Mouse (Mus musculus): Measurements from ENCODE around the gene Zrsr1.

The Zrsr1 gene

DNA sequence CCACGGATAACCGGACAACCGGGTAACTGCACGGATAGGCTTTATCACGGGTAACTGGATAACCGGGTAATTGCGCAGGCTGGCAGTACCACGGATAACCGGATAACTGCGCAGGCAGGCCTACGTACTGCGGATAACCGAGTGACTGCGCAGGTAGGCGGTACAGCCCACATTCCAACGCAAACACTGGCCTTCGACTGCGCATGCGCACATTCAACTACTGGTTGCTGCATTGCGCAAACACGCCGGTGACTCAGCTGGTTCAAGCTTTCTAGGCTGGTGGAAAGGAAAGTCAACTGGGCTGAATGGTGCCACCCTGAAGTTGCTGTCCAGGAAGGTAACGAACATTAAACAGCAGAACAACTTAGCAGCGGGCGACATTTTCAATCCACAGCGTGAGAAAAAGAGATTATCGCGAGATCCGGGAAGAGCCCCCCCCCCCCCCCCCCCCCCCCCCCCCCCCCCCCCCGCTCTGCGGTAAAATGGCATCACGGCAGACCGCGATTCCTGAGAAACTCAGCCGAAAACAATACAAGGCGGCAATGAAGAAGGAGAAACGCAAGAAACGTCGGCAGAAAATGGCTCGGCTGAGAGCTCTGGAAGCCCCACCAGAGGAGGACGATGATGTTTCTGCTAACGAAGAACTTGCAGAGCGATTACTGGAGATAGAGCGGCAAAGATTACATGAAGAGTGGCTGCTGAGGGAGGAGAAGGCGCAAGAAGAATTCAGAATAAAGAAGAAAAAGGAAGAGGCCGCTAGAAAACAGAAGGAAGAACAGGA lies 1.1 kb downstream of the Zrsr1 start:
- no peak for DNase-seq (ENCODE audit: low spot score)

GRCm38 (mm10) chr11:22973599-22973998 lies 1.8 kb downstream of the Zrsr1 start:
- DNase-seq (ENCODE audit: low spot score): no peak

GRCm38 (mm10) chr11:22978215-22978614 lies 6.4 kb downstream of the Zrsr1 start:
- DNase-seq (ENCODE audit: low spot score): no peak

GRCm38 (mm10) chr11:22978711-22979110 lies 6.9 kb downstream of the Zrsr1 start:
- DNase-seq (ENCODE audit: low spot score): peak; percentile 51

DNA sequence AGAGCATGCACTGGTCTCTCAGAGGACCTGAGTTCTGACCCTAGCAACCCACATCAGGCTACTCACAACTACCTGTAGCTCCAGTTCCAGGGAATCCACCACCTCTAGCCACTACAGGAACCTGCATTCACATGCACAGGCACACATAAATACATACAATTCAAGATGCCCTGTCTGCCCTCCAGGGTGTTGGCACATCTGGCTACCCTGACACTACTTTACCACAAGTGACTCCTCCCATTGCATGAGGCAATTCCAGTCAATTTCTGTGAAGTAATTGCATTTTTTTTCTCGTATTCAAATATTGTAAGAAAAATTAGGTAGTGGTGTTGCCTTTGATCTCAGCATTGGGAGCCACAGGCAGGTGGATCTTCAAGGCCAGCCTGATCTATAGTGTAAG lies 7.4 kb downstream of the Zrsr1 start:
- peak; percentile 65 for DNase-seq (ENCODE audit: low spot score)

- no peak for DNase-seq (ENCODE audit: low spot score)
Observed at GRCm38 (mm10) chr11:22981041-22981440, 9.2 kb downstream of the Zrsr1 start.

DNA sequence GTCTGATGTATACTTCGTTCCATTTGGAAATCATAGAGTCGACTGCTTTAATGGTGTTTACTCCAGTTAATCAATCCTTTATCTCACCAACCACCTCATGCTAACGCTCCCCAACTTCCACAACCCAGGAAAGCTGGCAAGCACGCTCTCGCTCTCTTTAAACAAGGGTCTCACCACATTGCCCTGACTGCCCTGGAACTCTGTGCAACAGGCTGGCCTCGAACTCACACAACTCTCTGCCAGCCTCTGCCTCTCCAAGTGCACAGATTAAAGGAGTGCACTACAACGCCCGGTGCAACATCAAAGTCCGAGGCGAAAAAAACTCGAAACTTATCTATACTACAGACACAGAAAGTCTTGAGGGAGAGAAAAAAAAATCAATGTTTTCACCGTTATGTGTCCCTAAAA lies 9.7 kb downstream of the Zrsr1 start:
- DNase-seq (ENCODE audit: low spot score): no peak

DNA sequence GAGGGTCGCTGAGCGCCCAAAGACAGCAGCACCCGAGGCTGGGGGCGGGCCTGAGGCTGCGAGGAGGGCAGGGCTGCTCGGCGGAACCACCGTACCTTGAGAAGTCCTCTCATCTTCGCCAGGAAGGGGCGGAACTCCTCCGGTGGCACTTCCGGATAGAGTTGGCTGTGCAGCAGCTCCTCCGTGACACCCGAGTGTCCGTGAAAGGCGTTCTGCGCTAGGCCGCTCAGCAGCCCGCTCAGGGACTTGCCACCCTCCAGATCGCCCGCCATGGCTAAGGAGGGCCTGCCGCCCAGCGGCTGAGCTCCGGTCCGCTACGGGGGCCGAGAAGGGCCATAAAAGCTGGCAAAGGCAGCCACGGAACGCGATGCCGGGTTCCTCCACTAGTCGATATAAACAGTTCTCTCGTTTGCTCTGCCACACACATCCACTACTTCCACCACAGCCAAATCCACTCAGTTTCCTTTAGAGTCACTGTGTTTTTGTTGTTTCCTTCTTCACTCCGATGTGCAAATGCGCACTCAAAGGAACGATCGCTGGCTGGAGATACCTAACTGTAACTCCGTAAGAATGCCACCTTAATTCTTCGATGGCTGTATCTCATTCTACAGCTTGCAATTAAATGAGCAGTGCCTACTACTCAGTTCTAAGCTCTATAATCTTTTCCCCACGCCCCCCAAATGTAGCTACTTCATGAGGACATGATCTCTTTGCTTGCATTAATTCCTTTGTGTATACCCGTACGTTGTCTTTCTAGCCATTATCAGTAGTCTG lies 10.4 kb downstream of the Zrsr1 start, which contains the start of the genes Gm28048 and Commd1:
TSS of gene Gm28048 (minus strand) at position 107 of the 774 bp plus-strand sequence.
TSS of gene Commd1 (minus strand) at position 399 of the 774 bp plus-strand sequence.
- peak; percentile 99 for DNase-seq (ENCODE audit: low spot score)

GRCm38 (mm10) chr11:22982846-22983245 lies 11.0 kb downstream of the Zrsr1 start:
- DNase-seq (ENCODE audit: low spot score): peak; percentile 38

DNA sequence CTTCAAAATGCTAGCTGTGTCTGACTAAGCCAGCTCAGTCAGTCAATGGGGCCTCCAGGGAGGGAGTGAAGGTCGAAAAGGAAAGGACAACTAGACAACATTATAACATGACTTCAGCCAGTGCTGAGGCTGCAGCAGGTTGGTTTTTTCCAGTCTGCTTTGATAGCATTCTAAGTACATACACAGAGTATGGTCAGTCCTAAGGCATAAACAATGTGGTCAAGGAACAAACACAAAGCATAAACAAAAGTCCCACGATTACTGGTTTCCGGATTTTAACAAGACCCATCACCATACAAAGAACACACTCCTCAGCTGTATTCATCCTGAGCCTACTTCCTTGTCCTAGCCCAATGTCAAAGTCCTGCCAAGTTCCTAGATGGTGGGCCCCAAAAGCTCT lies 13.7 kb downstream of the Zrsr1 start:
- no peak for DNase-seq (ENCODE audit: low spot score)

- peak; percentile 89 for DNase-seq (ENCODE audit: low spot score)
Observed at GRCm38 (mm10) chr11:22987357-22987756, 15.6 kb downstream of the Zrsr1 start.

- DNase-seq (ENCODE audit: low spot score): no peak
Observed at GRCm38 (mm10) chr11:22989786-22990185, 18.0 kb downstream of the Zrsr1 start.

- peak; percentile 98 for DNase-seq (ENCODE audit: low spot score)
Observed at GRCm38 (mm10) chr11:22990393-22991126, 18.8 kb downstream of the Zrsr1 start, which contains the start of gene Cct4. Gene Cct4 (plus strand): TSS chr11:22990519.

DNA sequence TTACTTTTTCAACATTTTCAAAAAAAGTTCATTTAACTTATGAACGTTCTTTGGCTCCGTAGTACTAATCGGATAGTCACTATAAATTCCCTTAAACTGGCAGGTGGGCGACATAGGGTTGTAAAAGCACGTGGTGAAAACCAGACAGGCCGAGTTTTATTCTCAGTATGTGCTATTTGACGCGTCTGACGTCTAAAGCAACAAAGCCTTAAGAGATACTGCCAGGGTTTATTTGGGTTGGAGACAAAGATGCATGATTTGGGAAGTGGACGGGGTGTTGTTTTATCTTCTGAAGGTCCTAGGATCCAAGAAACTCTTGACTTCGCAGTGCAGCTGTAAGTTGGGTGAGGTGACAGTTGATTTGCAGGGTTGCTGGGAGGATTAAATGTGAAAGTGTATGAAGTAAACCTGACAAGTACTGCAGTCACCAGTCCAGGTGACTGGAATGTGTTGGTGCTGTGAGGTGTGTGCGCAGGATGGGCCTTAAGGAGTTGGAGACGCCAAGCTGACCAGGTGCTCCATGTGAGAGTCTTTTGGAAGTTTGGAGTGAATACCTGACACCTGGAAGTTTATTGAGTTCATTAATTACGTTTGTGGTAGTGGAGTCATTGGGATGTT lies 19.5 kb downstream of the Zrsr1 start:
- peak; percentile 50 for DNase-seq (ENCODE audit: low spot score)

DNA sequence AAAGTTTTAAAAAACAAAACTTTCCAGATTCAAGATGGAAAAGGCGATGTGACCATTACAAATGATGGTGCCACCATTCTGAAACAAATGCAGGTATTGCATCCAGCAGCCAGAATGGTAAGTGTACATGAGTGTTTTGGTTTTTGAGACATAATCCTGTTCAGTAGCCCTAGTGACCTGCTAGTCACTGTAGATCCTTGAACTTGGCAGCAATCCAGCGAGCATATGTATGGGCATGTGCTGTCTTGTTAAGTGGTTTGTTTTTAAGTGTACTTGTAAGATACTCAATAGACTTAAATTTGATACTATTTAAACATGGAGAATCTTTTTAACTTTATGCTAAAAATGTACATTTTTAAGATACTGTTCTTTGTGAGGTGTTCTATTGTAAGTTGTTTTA lies 22.5 kb downstream of the Zrsr1 start:
- peak; percentile 54 for DNase-seq (ENCODE audit: low spot score)

- no peak for DNase-seq (ENCODE audit: low spot score)
Observed at GRCm38 (mm10) chr11:22995461-22995860, 23.7 kb downstream of the Zrsr1 start.

GRCm38 (mm10) chr11:22998308-22998707 lies 26.5 kb downstream of the Zrsr1 start:
- DNase-seq (ENCODE audit: low spot score): no peak

- no peak for DNase-seq (ENCODE audit: low spot score)
Observed at GRCm38 (mm10) chr11:23005276-23005675, 33.5 kb downstream of the Zrsr1 start.

GRCm38 (mm10) chr11:23007166-23007480 lies 35.3 kb downstream of the Zrsr1 start:
- no peak for DNase-seq (ENCODE audit: low spot score)

GRCm38 (mm10) chr11:23007481-23008180 lies 35.8 kb downstream of the Zrsr1 start, which contains the start of gene Fam161a:
Gene Fam161a (plus strand): TSS chr11:23007531.
- DNase-seq (ENCODE audit: low spot score): peak; percentile 96

DNA sequence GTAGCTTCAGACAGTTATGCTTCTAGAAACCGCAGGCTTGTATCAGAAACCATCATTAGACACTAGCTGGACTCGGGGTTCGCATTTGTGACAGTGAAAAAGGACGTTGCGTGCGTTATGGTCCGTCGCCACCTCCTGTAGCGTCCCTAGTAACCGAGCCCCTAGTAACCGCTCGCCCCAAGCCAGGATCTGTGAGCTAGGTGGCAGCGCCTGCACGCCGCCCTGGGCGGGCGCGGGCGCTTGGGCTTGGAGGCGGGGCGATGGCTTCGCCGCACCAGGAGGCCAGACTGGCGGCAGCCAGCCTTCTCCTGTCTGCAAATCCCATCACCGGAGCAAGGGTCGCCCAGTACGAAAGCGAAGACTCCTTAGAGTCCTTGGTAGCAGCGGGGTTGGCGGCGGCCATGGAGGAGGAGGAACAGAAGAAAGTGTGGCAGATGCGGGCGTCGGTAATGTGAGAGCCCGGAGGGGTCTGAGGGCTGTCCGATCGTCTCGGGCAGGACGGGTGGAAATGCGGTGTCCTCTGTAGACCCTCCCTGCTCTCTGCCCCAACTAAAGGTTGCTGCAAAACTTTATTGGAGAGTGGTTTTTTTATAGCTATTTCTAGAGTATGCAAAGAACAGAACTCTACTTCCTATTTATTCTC lies 36.5 kb downstream of the Zrsr1 start:
- DNase-seq (ENCODE audit: low spot score): peak; percentile 95
